Mouse (Mus musculus) adrenal gland, postnatal 10 days (tissue): ENCODE results near the gene Ppif. TPM values are rescaled to one million over a fixed set of nuclear protein-coding genes. Genes with fewer than 3 reads are reported as not detected.

Experiments
- DNase-seq: peaks from one replicate; pipeline ENCODE4 v3.0.0; 2021; ENCODE audit warnings: mixed read lengths
- total RNA-seq, 2 experiments: library from RNA; stranded (reverse); gene quantifications; 2 replicates each; pipeline ENCODE4 v1.2.3; 2021

The Ppif gene
- total RNA-seq, 2 experiments from 2014 or later: 47.9 to 66.6 TPM

GRCm38 (mm10) chr14:25694569-25694897, 579 bp downstream of the Ppif start:
- peak; percentile 47 for DNase-seq

GRCm38 (mm10) chr14:25695059-25695458, 1.1 kb downstream of the Ppif start:
- DNase-seq: no peak

GRCm38 (mm10) chr14:25696356-25696755, 2.4 kb downstream of the Ppif start:
- peak; percentile 27 for DNase-seq

GRCm38 (mm10) chr14:25701986-25702385, 8.0 kb downstream of the Ppif start:
- DNase-seq: no peak

- DNase-seq: peak; percentile 76
Observed at GRCm38 (mm10) chr14:25707691-25708181, 13.8 kb downstream of the Ppif start.

GRCm38 (mm10) chr14:25708451-25708850, 14.5 kb downstream of the Ppif start:
- peak; percentile 73 for DNase-seq

GRCm38 (mm10) chr14:25708917-25709316, 15.0 kb downstream of the Ppif start:
- DNase-seq: no peak

- DNase-seq: peak; percentile 44
Observed at GRCm38 (mm10) chr14:25710073-25710472, 16.1 kb downstream of the Ppif start.

- no peak for DNase-seq
Observed at GRCm38 (mm10) chr14:25710681-25711080, 16.7 kb downstream of the Ppif start.

- DNase-seq: no peak
Observed at GRCm38 (mm10) chr14:25711177-25711576, 17.2 kb downstream of the Ppif start.

GRCm38 (mm10) chr14:25711602-25712001, 17.6 kb downstream of the Ppif start:
- no peak for DNase-seq

GRCm38 (mm10) chr14:25713443-25713842, 19.5 kb downstream of the Ppif start:
- DNase-seq: peak; percentile 29

- no peak for DNase-seq
Observed at GRCm38 (mm10) chr14:25716528-25716927, 22.6 kb downstream of the Ppif start.

GRCm38 (mm10) chr14:25717718-25718117, 23.8 kb downstream of the Ppif start:
- DNase-seq: no peak

GRCm38 (mm10) chr14:25718471-25718870, 24.5 kb downstream of the Ppif start:
- no peak for DNase-seq

- no peak for DNase-seq
Observed at GRCm38 (mm10) chr14:25719371-25719770, 25.4 kb downstream of the Ppif start.

GRCm38 (mm10) chr14:25720962-25721707, 27.2 kb downstream of the Ppif start:
- no peak for DNase-seq

GRCm38 (mm10) chr14:25725032-25725497, 31.1 kb downstream of the Ppif start:
- DNase-seq: peak; percentile 50

GRCm38 (mm10) chr14:25725690-25726089, 31.7 kb downstream of the Ppif start:
- DNase-seq: peak; percentile 67

GRCm38 (mm10) chr14:25726226-25727148, 32.5 kb downstream of the Ppif start:
- peak; percentile 75 for DNase-seq

GRCm38 (mm10) chr14:25727149-25727510, 33.2 kb downstream of the Ppif start:
- DNase-seq: no peak

GRCm38 (mm10) chr14:25734736-25735716, 41.1 kb downstream of the Ppif start:
- DNase-seq: no peak
